Mouse (Mus musculus): ENCODE results near the gene Tcf7l2.

- TF ChIP-seq CTCF (IDR thresholded peaks at IDR 0.05; ENCODE audit: control insufficient read depth, insufficient read depth, insufficient read length) (no peak), USF1 (IDR thresholded peaks at IDR 0.05; ENCODE audit: low read depth) (no peak), MYOD1 (IDR thresholded peaks at IDR 0.05; ENCODE audit: control insufficient read depth, insufficient read length, low read depth) (no peak), FOSL1 (IDR thresholded peaks at IDR 0.05; ENCODE audit: insufficient read depth, low read length, poor library complexity, severe bottlenecking) (no peak), CEBPB (IDR thresholded peaks at IDR 0.05; ENCODE audit: low read depth) (no peak), MYOG (IDR thresholded peaks at IDR 0.05; ENCODE audit: control insufficient read depth, extremely low read depth, insufficient read length) (no peak)
These were observed 193.0 kb downstream of the Tcf7l2 start for GRCm38 (mm10) chr19:55934730-55935003.
